Mouse (Mus musculus) spleen, adult 2 months (tissue): ENCODE measurements around the gene Prom1.

Experiments used
- CTCF ChIP-seq: fragments of 200-500 bp; IDR thresholded peaks from 2 replicates; pipeline ENCODE4 v1.5.1; 2011; ENCODE audit warnings: mild to moderate bottlenecking, inconsistent platforms; ENCODE audit not compliant: insufficient read depth, insufficient read length, insufficient replicate concordance; ENCODE audit errors: extremely low read depth
- POLR2A ChIP-seq: fragments of 200-500 bp; IDR thresholded peaks from 2 replicates; pipeline ENCODE4 v1.6.1; 2011; ENCODE audit warnings: low read depth, low read length, inconsistent platforms

DNA sequence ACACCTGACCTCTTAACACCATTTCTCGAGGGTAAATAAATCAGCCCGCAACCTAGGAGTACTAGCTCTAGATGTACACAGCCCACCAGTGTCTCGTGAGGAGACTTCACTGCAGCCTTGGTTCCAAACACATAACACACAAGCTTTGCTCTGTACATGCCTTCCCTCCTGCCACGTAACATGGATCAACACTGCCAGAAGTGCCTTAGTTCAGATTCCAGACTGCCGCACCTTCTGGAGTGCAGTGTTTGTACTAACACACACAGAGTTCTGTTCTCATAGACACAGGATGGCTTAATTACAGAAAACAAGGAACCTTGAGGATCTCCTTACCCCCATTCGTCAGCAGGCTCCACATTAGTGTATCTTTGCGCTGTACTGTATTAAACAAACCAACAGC, 6.1 kb downstream of the Prom1 start:
- TF ChIP-seq CTCF (no peak), POLR2A (no peak)
